Mouse (Mus musculus) left cerebral cortex, adult 18-20 months (tissue): ENCODE measurements at regions not wholly inside any gene's neighbourhood (a gene's known extent, or its start where the extent isn't known, plus 50 kb on each side); places are given as distances from the start of the nearest gene placed in this dataset.

ENCODE experiments used
- DNase-seq, 2 experiments: peaks; one replicate each; pipeline ENCODE4 v3.0.0; 2021 to 2022; ENCODE audit warnings: low spot score in 2 of 2, mixed read lengths in 1 of 2

GRCm38 (mm10) chr13:83023972-83024371 is 479.9 kb upstream of the Mef2c start:
- DNase-seq: no peak

GRCm38 (mm10) chr13:83035962-83036361 is 467.9 kb upstream of the Mef2c start:
- no peak for DNase-seq

GRCm38 (mm10) chr13:83041506-83041905 is 462.3 kb upstream of the Mef2c start:
- DNase-seq: no peak

GRCm38 (mm10) chr13:83045516-83045915 is 458.3 kb upstream of the Mef2c start:
- DNase-seq: no peak

GRCm38 (mm10) chr13:83045970-83046369 is 457.9 kb upstream of the Mef2c start:
- DNase-seq: no peak

GRCm38 (mm10) chr13:83046571-83047123 is 457.2 kb upstream of the Mef2c start:
- no peak for DNase-seq

GRCm38 (mm10) chr13:83055865-83056264 is 448.0 kb upstream of the Mef2c start:
- DNase-seq: no peak

GRCm38 (mm10) chr13:83056415-83056814 is 447.4 kb upstream of the Mef2c start:
- DNase-seq: no peak

GRCm38 (mm10) chr13:83064727-83065126 is 439.1 kb upstream of the Mef2c start:
- DNase-seq: no peak

- DNase-seq: no peak
These were observed 438.6 kb upstream of the Mef2c start for GRCm38 (mm10) chr13:83065201-83065600.

- DNase-seq: no peak
These were observed 437.6 kb upstream of the Mef2c start for GRCm38 (mm10) chr13:83066115-83066753.

GRCm38 (mm10) chr13:83067496-83067895 is 436.3 kb upstream of the Mef2c start:
- DNase-seq: no peak

GRCm38 (mm10) chr13:83068588-83068987 is 435.2 kb upstream of the Mef2c start:
- DNase-seq: no peak

- DNase-seq: no peak
These were observed 434.5 kb upstream of the Mef2c start for GRCm38 (mm10) chr13:83069293-83069692.

- DNase-seq: no peak
These were observed 431.8 kb upstream of the Mef2c start for GRCm38 (mm10) chr13:83072073-83072472.

GRCm38 (mm10) chr13:83074219-83074965 is 429.4 kb upstream of the Mef2c start:
- no peak for DNase-seq

GRCm38 (mm10) chr13:83075320-83075877 is 428.4 kb upstream of the Mef2c start:
- DNase-seq: no peak

- DNase-seq: no peak
These were observed 427.2 kb upstream of the Mef2c start for GRCm38 (mm10) chr13:83076611-83077010.

GRCm38 (mm10) chr13:83077085-83077484 is 426.7 kb upstream of the Mef2c start:
- DNase-seq: no peak

- DNase-seq: no peak
These were observed 424.5 kb upstream of the Mef2c start for GRCm38 (mm10) chr13:83079291-83079690.

- DNase-seq: no peak
These were observed 418.9 kb upstream of the Mef2c start for GRCm38 (mm10) chr13:83084948-83085347.

- DNase-seq: no peak
These were observed 403.9 kb upstream of the Mef2c start for GRCm38 (mm10) chr13:83099908-83100307.
